Mouse (Mus musculus) C3H10T1/2 (cell line): ENCODE measurements around the gene Ropn1l. TPM values are rescaled to one million over a fixed set of nuclear protein-coding genes. Genes with fewer than 3 reads are reported as not detected.

Source experiments
- polyA plus RNA-seq, 2 experiments: library from polyadenylated mRNA; unstranded; fragments of >200 nt; fragmentation: generic; extraction: Trizol; gene quantifications; one replicate each; pipeline ENCODE4 v1.2.1; 2012; ENCODE audit warnings: missing spikeins in 2 of 2

The Ropn1l gene
- polyA plus RNA-seq, result 10 to 100 TPM in 1 of 2 experiments, 1 to 10 TPM in 1; 6.8 to 15.9 TPM

GRCm38 (mm10) chr15:31453098-31453916 lies at the start of gene Ropn1l:
Gene Ropn1l, minus strand, starts transcription at chr15:31453737.

Other genes starting within 250 kb of the Ropn1l start
- 100 to 1,000 TPM; 459 to 568 TPM for gene Dap, start 229.4 kb downstream of the Ropn1l start, polyA plus RNA-seq
- gene Ankrd33b, start 86.0 kb downstream of the Ropn1l start, polyA plus RNA-seq, result 1 to 10 TPM in 1 of 2 experiments, under 1 TPM in 1; 0.51 to 1.2 TPM
- gene March6, start 77.3 kb upstream of the Ropn1l start, polyA plus RNA-seq, result 10 to 100 TPM in 1 of 2 experiments, 1 to 10 TPM in 1; 4.1 to 18.2 TPM
- gene Cmbl, start 111.7 kb upstream of the Ropn1l start, polyA plus RNA-seq, result 1 to 10 TPM in 1 of 2 experiments, under 1 TPM in 1; 0.02 to 3.8 TPM
- gene Cct5, start 148.1 kb upstream of the Ropn1l start, polyA plus RNA-seq, result 100 to 1,000 TPM; 292 to 428 TPM
- gene Fam173b, start 148.1 kb upstream of the Ropn1l start, polyA plus RNA-seq, result 10 to 100 TPM; 24.2 to 32.4 TPM